Mouse (Mus musculus) heart, embryonic 11.5 days (tissue): Measurements from ENCODE around the gene Vwa5b1. TPM values are rescaled to one million over a fixed set of nuclear protein-coding genes. Genes with fewer than 3 reads are reported as not detected.

Experiments used
- ATAC-seq: fragments of 200-750 bp; cut with Nextera tagmentation; replicated peaks from 2 replicates; pipeline ENCODE4 v1.8.0; 2017; ENCODE audit warnings: moderate library complexity; ENCODE audit not compliant: insufficient number of reproducible peaks, low FRiP score, low TSS enrichment
- H3K27ac ChIP-seq: fragments of 300-500 bp; sonication (generic); 2 replicates; pipeline ENCODE4 v1.5.1; 2014; ENCODE audit warnings: mild to moderate bottlenecking, low read depth, low read length
- H3K27me3 ChIP-seq: fragments of 300-500 bp; sonication (generic); 2 replicates; pipeline ENCODE4 v1.6.1; 2014; ENCODE audit warnings: mild to moderate bottlenecking, low read length, mixed read lengths; ENCODE audit not compliant: control insufficient read depth, insufficient read depth
- H3K36me3 ChIP-seq: fragments of 300-500 bp; sonication (generic); 2 replicates; pipeline ENCODE4 v1.6.1; 2014; ENCODE audit warnings: mild to moderate bottlenecking, low read length, moderate library complexity, mixed read lengths; ENCODE audit not compliant: control insufficient read depth, insufficient read depth
- H3K4me1 ChIP-seq: fragments of 300-500 bp; sonication (generic); 2 replicates; pipeline ENCODE4 v1.6.1; 2014; ENCODE audit warnings: low read length; ENCODE audit not compliant: control insufficient read depth, insufficient read depth
- H3K4me2 ChIP-seq: fragments of 300-500 bp; sonication (generic); 2 replicates; pipeline ENCODE4 v1.6.1; 2014; ENCODE audit warnings: mild to moderate bottlenecking, moderate library complexity
- H3K4me3 ChIP-seq: fragments of 300-500 bp; sonication (generic); 2 replicates; pipeline ENCODE4 v1.5.1; 2014; ENCODE audit warnings: low read depth, low read length
- H3K9ac ChIP-seq: fragments of 300-500 bp; sonication (generic); 2 replicates; pipeline ENCODE4 v1.6.1; 2014; ENCODE audit warnings: mild to moderate bottlenecking, low read depth, low read length, moderate library complexity
- H3K9me3 ChIP-seq: fragments of 300-500 bp; sonication (generic); replicated peaks from 2 replicates; pipeline ENCODE4 v1.6.1; 2016; ENCODE audit warnings: low read length; ENCODE audit not compliant: control insufficient read depth
- whole genome bisulfite sequencing: fragments of 180-500 bp; shearing (Covaris S2); extraction: QIAGEN DNeasy Blood & Tissue Kit; methylation state at CpG from one replicate; pipeline ENCODE4 v1.1.7; 2014; ENCODE audit not compliant: insufficient replicate concordance; 5-methylcytosine and 5-hydroxymethylcytosine counted together
- polyA plus RNA-seq: library from polyadenylated mRNA; unstranded; fragments of >200 nt; fragmentation: Nextera tagmentation; extraction: Ambion mirVana; gene quantifications from 2 replicates; pipeline ENCODE4 v1.2.1, GENCODE M21; 2014

Vwa5b1 gene
- polyA plus RNA-seq, 1 experiment from 2014 or later = not detected

- Histone ChIP-seq H3K9ac (no peak overlapping the region), H3K36me3 (no peaks in the 10 kb centered on the region), H3K27me3 (peaks cover 2% of the 10 kb centered on the region; the same call in 1 of the 2 replicates), H3K4me1 (no peaks in the 10 kb centered on the region), H3K9me3 (no peaks in the 10 kb centered on the region), H3K4me3 (no peak overlapping the region), H3K27ac (no peak overlapping the region), H3K4me2 (no peak overlapping the region)
- no peak for ATAC-seq
- WGBS = 68% methylated on average over 11 of the region's 11 CpGs
These were observed 24.4 kb upstream of the Vwa5b1 start for GRCm38 (mm10) chr4:138659936-138660602.

GRCm38 (mm10) chr4:138653056-138653455 is 17.4 kb upstream of the Vwa5b1 start:
- Histone ChIP-seq H3K36me3 (no peaks in the 10 kb centered on the region), H3K27me3 (no peaks in the 10 kb centered on the region), H3K9me3 (no peaks in the 10 kb centered on the region), H3K27ac (no peak overlapping the region), H3K4me3 (no peak overlapping the region), H3K4me2 (no peak overlapping the region), H3K4me1 (no peaks in the 10 kb centered on the region), H3K9ac (no peak overlapping the region)
- WGBS = 45% methylated on average over 6 of the region's 6 CpGs
- ATAC-seq = no peak

GRCm38 (mm10) chr4:138651881-138652280 is 16.2 kb upstream of the Vwa5b1 start:
- WGBS = 67% methylated on average over 4 of the region's 4 CpGs
- Histone ChIP-seq H3K27me3 (no peaks in the 10 kb centered on the region), H3K4me1 (no peaks in the 10 kb centered on the region), H3K4me3 (no peak overlapping the region), H3K36me3 (no peaks in the 10 kb centered on the region), H3K27ac (no peak overlapping the region), H3K9me3 (no peaks in the 10 kb centered on the region), H3K9ac (no peak overlapping the region), H3K4me2 (no peak overlapping the region)
- ATAC-seq = no peak

- no peaks in the 10 kb centered on the region for H3K36me3 ChIP-seq
- no peak overlapping the region for H3K4me2 ChIP-seq
- no peak overlapping the region for H3K27ac ChIP-seq
- no peaks in the 10 kb centered on the region for H3K4me1 ChIP-seq
- H3K4me3 ChIP-seq = no peak overlapping the region
- no peak for ATAC-seq
- H3K9me3 ChIP-seq = no peaks in the 10 kb centered on the region
- H3K27me3 ChIP-seq = no peaks in the 10 kb centered on the region; the same call in 1 of the 2 replicates
- WGBS = 43% methylated on average over 3 of the region's 3 CpGs
- H3K9ac ChIP-seq = no peak overlapping the region
These were observed 12.5 kb upstream of the Vwa5b1 start for GRCm38 (mm10) chr4:138648096-138648635.

GRCm38 (mm10) chr4:138642272-138642671 is 6.6 kb upstream of the Vwa5b1 start:
- 18% methylated on average over 4 of the region's 4 CpGs for WGBS
- Histone ChIP-seq H3K27ac (no peak overlapping the region), H3K4me3 (no peak overlapping the region)

GRCm38 (mm10) chr4:138636146-138636511 is 445 bp upstream of the Vwa5b1 start:
- no peak for ATAC-seq
- Histone ChIP-seq H3K4me2 (no peak overlapping the region), H3K27me3 (no peaks in the 10 kb centered on the region; the same call in 1 of the 2 replicates), H3K27ac (no peak overlapping the region), H3K4me3 (no peak overlapping the region), H3K36me3 (no peaks in the 10 kb centered on the region), H3K9ac (no peak overlapping the region), H3K4me1 (peaks cover 5% of the 10 kb centered on the region; the same call in 1 of the 2 replicates), H3K9me3 (no peaks in the 10 kb centered on the region)
- WGBS = 36% methylated on average over 4 of the region's 4 CpGs

More at GRCm38 (mm10) chr4:138642272-138642671, 6.6 kb upstream of the Vwa5b1 start:
- Histone ChIP-seq H3K9ac (no peak overlapping the region), H3K27me3 (no peaks in the 10 kb centered on the region; the same call in 1 of the 2 replicates), H3K4me1 (no peaks in the 10 kb centered on the region), H3K4me2 (no peak overlapping the region), H3K36me3 (no peaks in the 10 kb centered on the region), H3K9me3 (no peaks in the 10 kb centered on the region)
- no peak for ATAC-seq

GRCm38 (mm10) chr4:138628256-138628655 is 7.4 kb downstream of the Vwa5b1 start:
- Histone ChIP-seq H3K4me2 (no peak overlapping the region), H3K4me1 (no peaks in the 10 kb centered on the region)
- WGBS = 64% methylated on average over 5 of the region's 5 CpGs

GRCm38 (mm10) chr4:138614454-138614853 is 21.2 kb downstream of the Vwa5b1 start:
- Histone ChIP-seq H3K9me3 (no peaks in the 10 kb centered on the region), H3K27me3 (peaks cover 10% of the 10 kb centered on the region; the same call in 1 of the 2 replicates), H3K4me3 (no peak overlapping the region), H3K36me3 (no peaks in the 10 kb centered on the region), H3K4me2 (no peak overlapping the region; the same call in 1 of the 2 replicates), H3K27ac (no peak overlapping the region), H3K9ac (no peak overlapping the region), H3K4me1 (peaks cover 3% of the 10 kb centered on the region; the same call in 1 of the 2 replicates)
- WGBS = 3% methylated on average over 8 of the region's 8 CpGs
- ATAC-seq = no peak

More at GRCm38 (mm10) chr4:138628256-138628655, 7.4 kb downstream of the Vwa5b1 start:
- H3K4me3 ChIP-seq = no peak overlapping the region
- no peak overlapping the region for H3K9ac ChIP-seq
- no peak for ATAC-seq
- no peaks in the 10 kb centered on the region for H3K36me3 ChIP-seq
- H3K9me3 ChIP-seq = no peaks in the 10 kb centered on the region
- H3K27ac ChIP-seq = no peak overlapping the region
- no peaks in the 10 kb centered on the region; the same call in 1 of the 2 replicates for H3K27me3 ChIP-seq

GRCm38 (mm10) chr4:138601926-138602325 is 33.8 kb downstream of the Vwa5b1 start:
- Histone ChIP-seq H3K4me1 (no peaks in the 10 kb centered on the region), H3K27me3 (peaks cover 15% of the 10 kb centered on the region), H3K27ac (no peak overlapping the region), H3K4me3 (no peak overlapping the region), H3K9me3 (no peaks in the 10 kb centered on the region), H3K4me2 (no peak overlapping the region), H3K9ac (no peak overlapping the region), H3K36me3 (no peaks in the 10 kb centered on the region)
- no peak for ATAC-seq
- 66% methylated on average over 9 of the region's 9 CpGs for WGBS
